Mouse (Mus musculus) 3T3-L1 (cell line): Measurements from ENCODE around the gene Nectin3.
A peak's percentile ranks its signal among the peaks of the same experiment; 100 is the strongest.

ENCODE experiments used
- DNase-seq: peaks from one replicate; pipeline ENCODE4 v3.0.0-alpha.2; 2015; ENCODE audit warnings: low read depth, low spot score

Gene Nectin3

DNA sequence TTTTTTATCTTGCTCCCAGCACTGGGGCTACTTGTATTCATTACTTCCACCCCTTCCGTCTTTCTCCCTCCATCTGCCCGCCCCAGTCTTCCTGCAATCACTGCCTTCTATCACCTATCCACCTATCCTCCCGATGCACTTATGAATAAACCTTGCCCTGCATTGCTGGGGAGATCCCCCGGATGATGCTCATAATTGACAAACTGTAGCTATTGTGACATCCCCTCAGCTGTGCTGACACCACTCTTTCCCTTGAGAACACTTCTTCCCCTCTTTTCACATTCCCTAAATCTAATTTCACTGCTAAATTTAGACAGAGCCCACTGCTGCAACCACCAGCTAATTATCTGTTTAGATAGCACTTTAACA lies at the start of gene Nectin3:
Gene Nectin3 (minus strand): TSS at position 105 of the 369 bp plus-strand sequence.
- no peak for DNase-seq

DNA sequence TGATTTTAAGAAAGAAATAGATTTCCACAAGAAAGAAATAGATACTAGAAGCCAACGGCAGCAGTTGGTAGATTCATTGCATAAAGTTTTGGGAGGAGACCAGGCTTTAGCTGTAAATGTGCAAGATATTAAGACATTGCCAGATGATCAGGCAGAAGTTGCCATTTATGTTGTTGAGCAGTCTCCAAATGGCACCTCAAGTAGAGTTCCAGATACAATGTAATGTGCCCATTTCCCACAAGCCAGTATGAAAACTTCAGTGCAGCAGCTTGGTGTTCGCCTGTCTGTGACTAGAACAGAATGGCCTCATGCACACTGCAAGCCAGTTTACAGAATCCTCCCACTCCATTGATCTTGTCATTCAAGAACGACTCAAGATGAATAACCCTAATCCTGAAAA lies 39.8 kb upstream of the Nectin3 start:
- no peak for DNase-seq

DNA sequence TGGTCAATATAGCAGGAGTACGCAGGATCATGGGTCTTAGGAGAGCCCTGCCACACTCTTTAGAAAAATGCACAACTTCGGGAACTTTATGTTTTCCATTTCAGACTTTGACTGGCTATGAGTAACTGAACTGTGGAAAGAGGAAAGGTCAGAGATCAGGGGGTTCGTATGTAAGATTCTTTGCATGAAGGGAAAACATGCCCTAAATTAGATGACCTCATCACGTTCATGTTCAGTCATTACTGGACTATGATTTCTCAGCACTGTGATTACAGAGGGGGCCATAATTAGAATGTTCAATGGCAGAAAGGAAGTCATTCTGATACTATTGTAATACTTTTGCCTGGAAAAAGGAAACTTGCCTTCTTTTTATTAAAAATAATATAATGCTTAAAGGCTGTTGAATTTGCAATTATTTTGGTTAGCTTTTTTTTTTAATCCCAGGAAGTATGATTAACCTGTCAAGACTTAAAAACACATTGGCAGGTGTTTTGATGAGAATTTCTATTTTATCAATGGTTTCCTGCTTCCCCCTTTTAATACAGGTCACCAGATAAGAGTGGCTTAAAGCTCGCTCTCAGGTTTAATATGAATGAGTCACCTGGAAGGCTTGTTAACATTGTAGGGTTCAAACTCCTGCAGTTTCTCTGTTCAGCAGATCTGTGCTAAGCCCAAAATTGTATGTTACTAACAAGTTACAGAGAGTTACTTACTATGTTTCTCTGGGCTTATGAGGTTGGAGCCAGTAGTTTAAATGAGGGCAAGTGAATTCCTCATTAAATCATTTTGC lies 34.3 kb upstream of the Nectin3 start:
- no peak for DNase-seq

DNA sequence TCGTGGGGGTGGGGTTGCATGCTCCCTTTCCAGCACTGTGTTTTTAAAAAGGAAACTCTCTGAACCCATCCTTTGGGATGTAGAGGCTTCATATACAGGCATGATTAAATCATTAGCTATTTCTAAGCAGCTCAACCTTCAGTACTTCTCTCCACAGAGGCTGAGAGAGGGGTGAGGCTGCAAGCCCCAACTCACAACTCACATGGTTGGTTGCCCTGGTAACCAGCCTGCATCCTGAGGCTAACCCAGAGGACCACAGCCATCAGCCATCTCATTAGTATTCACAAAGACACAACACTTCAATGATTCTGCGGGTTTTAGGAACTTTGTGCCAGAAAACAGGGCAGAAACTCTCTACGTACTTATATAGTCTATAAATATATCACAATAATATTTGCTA lies 32.7 kb upstream of the Nectin3 start:
- DNase-seq: no peak

DNA sequence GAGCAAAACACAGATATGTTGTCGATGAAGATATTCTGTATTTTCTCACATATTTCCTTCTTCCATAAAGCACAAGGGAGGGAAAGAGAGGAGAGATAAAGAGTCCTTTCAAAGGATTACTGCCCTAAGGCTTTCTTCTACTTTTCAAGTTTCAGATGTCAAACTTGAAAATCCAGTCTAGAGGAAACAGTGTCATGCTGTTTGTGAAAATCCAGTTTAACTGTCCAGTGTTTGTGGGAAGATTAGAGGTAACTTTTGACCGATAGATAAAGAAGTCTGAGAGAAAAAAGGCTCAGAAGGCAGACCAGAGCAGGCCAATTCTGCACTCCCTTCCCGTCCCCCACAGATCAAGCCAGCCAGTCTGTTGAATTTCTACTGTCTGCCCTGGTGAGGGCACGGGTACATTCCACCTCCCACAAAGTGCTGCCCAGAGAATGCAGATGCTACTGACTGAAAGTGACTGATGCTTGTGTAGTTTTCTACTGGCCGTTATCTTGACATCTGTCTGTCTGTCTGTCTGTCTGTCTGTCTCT lies 22.6 kb upstream of the Nectin3 start:
- no peak for DNase-seq

DNA sequence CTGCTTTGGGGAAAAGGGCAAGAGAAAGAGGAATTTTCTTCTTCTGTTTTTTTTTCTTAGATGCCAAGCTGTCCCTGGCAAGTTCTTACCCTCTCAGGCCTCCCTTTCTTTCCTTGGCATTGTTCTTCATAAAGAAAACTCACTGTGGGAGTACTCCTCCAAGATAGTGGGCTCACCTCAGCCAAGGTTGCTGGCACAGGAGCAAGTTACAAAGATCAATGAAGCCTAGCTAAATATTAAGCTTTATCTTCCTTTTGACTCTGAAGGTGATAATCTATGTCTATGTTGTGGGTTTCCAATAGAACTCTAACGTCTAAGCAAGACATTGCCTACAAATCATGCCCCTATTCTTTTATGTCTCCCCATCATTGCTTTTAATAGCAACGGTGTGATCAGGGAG lies 21.3 kb upstream of the Nectin3 start:
- DNase-seq: no peak

DNA sequence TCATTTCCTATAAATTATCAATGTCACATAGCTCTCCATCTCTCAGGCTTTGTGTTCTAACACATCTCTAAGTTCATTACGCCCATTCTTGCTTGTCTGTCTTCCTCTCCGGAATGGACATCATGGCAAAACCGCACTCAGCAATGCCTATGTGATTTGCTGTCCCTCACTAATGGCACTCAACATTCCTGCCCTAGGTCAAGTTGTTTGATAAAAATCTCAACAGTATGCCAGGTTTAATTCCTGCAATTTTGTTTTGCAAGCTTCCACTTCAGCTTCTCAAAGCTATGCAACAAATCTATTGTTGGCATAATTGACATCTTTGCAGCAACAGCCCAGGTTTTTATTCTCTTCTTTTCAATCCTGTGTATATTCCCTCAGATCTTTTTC lies 9.6 kb upstream of the Nectin3 start:
- DNase-seq: no peak

DNA sequence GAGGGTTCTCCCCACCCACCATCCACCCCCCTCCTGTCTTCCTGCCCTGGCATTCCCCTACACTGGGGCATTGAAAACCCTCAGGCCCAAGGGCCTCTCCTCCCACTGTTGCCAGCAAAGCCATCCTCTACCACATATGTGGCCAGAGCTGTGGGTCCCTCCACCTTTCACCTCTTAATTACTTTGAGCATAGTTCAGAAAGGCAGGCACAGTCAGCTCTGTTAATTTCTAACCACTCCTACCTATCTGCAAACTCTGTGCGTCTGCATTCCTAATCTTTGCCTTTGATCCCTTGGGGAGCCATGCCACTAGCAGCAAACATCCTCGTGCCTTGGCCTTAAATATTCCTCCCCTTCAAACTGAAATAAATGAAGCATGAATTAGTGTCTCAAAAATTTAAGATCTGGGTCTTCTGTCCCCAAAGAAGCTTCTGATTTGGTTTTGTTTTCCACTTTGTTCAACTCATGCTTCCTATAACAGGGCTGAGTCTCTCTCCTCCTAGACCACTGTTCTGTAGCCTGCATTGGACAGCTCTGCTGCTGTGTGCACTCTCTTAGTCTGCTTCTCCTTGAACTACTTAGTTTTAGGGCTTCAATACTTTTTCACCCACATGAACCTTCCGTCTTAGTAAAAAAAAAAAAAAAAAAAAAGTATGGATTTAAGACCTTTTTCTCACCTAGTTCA lies 9.1 kb upstream of the Nectin3 start:
- DNase-seq: no peak

DNA sequence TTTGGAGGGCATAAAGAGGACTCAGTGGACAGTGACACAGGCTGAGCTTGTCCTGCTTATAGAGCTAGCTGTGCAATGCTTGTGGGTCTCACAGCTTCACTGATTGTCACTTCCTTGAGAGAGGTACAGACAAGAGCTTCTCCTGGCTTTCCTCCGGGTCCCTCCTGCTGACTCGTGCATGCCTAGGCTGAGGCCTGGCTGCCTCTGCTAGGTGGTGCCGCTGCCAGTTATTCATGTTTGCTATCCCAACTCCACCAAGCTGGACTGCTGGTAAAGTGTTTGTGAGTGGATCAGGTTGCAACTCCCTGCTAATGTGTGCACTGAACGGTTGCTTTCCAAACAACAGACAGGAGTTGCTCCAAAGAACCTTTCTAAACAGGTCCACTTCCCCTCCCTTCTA lies 5.7 kb upstream of the Nectin3 start:
- DNase-seq: no peak

DNA sequence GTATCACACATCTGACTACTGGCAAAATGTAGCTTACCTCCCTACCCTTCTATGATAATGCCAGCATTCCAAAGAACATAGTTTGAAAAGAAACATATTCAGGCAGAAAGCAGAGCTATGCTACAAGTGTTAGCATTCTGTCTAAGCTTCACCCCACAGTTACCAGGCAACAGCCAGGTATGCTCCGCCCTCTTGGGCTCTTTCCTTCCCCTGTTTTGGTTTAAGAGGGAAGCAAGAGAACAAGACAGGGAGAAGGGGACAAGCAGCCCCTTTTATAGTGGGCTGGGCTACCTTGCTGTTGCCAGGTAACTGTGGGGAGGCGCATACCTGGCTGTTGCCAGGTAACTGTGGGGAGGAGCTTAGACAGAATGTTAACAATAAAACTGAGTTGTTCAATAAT lies 4.0 kb upstream of the Nectin3 start:
- DNase-seq: no peak

DNA sequence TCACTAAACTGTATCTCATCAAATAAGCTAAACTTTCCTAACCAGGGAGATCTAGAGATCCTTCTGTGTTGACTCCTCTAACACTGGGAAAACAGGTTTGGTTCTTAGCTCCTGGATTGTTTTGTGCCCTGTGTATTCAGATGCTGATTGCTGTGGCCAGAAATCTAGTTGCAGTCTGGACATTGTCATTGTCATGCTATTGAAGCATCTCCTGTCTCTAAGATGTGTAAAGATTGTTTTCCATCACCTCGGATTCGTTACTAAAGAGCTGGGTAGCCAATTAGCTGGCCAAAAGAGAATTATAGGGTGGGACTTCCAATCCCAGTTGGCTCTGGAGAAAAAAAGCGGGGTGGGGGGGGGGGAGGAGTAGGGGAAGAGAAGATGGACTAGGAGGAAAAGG lies 2.4 kb upstream of the Nectin3 start:
- DNase-seq: no peak

DNA sequence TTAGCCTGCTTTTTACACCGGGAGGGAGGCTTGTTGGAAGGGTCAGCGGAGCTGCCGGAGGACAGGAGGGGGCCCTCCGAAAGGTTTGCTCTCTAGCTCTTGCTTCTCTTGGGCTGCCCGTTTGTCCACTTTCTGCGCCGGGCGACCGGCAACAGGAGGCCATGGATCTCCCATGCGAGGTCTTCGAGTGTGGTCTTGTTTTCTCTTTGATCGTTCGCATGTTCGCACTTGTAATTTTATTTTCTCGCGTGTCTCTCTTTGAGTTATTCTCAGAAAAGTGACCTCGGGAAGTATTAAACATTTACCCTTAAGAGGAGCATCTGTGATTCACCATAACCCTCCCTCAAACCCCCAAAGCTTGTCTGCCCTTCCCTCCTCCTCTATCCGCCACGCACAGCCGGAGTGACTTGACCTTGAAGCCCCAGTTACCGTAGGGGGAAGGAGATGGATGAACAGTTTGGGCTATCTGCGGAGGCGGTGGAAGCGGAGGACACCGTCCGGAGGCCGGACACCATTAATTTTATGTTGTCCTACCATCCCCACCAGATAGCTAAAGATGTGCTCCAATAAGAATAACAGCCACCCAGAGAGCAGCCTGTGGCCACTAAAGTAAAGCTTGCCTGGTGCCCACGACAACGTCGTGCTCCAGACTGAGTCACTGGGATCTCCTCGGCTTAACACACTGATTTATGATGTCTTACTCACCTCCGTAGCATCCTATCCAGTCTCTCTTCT lies 472 bp downstream of the Nectin3 start:
- peak; percentile 81 for DNase-seq

DNA sequence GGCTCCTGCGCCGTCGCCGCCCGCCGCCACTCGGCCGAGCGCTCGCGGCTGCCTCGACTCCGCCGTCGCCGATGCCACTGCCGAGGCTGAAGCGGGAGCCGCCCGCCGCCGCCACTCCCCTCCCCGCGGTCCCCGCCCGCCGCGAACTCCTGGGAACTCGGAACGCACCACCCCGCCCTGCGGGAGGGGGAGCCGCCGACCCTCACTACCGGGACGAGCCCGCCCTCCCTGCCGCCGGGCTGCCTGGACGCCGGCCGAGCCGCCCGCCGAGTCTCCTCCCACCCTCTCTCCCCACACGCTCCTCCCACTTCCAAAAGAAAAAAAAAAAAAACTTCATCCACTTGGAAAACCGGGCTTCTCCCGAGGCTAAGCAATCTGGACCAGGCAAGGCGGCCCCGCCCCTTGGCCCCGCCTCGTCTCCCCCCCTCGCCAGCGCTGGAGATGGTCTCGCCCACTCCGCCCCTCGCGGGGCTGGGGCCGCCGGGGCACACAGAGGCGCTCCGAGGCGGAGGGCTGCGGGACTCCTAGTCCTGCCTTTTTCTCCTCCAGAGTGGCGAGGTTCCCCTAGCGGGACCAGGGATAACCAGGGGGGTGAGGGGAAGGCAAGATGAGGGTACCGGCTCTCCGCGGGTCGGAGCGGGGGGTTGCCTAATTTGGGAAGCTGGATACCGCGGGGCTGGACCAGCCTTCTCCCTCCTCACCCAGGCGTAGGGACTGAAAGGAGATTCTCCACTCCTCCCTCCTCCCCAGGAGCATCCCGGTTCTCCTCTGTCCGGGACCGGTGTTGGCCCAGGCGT lies 1.2 kb downstream of the Nectin3 start:
- peak; percentile 93 for DNase-seq

DNA sequence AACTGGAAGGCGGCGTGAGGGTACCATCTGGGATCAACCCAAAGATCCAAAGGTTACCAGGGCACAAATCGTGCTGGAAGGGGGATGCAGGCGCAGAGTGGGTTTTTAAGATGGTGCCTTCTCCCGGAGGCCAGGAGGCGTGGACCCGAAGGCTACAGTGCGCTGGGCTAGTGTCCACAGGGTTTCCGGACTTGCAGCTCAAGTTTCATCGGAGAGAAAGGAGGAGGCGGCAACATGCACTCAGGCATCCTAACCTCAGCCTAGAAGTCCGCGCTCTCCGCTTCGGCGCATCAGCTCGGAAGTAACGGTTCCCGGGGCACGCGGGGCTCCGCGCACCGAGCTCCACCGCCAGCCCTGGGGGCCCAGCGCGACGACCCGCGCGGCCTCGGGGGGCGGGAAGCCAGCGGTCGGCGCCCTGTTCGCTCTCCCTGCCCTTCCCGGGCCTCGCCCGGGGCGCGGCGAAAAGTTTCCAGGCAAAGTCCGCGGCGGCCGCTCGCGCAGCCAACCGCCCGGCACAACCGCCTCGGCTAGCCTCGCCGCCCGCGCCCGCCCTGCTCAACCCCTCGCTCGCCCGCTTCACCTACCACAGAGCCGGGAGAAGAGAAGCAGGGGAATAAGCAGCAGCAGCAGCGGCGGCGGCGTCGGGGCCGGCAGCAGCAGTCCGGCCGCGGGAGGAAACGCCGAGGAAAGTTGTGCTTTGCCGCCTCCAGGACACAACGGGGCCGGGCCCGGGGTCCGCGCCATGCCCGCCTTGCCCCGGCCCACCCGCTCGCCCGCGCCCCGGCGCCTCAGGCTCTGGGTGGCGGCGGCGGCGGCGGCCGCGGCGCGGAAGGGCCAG lies 2.1 kb downstream of the Nectin3 start:
- DNase-seq: peak; percentile 91

DNA sequence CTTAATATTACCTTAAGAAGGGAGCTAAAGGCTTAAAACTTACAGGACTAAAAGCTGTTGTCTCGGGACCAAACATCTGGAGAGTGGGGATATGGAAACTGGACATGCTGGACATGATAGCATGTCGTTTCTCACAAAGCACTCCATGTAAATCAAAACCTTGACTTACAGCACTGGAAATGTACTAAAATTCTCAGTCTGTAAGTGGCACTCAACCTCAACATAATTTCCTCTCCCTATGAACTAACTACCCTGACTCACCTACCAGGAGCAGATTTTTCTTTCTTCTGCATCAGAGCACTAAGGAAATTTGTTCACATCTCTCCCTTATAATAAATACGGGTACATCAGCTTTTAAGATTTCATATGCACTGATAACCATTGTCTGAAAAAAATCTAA lies 3.1 kb downstream of the Nectin3 start:
- peak; percentile 37 for DNase-seq

DNA sequence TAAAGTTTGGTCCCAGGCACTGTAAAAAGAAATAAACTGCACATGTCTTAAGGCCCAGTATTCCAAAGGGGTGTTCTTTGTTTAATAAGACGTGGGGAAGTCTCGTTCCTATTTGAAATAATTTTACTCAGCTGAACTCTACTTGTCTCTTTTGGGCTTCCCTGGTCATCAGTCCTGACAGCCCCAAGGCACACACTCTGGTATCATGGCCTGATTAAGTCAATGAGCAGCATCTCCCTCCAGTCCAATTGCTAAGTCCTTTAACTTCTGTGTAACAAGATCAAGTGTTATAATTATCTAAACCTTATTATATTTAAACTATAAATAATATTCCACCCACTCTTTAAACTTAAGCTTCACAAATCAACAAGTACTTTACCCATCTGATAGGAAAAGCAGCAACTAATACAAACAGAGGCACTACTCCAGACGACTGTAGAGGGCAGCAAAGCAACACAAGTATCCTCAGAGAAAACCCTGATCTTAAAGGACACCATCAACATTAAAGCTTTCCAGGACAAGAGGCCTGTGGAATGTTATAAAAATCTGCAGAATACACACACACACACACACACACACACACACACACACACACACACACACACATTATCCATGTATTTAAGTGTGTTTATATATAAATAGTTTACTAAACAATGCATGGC lies 10.8 kb downstream of the Nectin3 start:
- DNase-seq: peak; percentile 88

DNA sequence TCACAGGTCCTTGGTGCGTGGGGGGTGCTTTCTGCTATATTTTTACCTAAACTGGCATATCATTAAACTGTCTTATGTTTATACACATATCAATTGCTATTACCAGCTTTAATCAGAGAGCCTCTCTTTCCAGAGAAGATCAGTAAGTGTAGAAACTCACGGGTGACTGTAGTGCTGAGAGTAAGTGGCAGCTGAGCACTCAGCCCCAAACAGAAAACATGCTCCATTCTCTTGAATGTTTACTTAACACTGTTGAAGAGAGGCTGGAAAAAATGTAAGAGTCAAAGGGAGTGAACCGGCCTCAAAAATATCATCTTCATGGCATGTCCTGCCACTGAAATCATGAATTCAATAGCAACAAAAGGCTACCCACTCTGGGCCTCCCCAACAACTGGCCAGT lies 21.0 kb downstream of the Nectin3 start:
- DNase-seq: no peak

DNA sequence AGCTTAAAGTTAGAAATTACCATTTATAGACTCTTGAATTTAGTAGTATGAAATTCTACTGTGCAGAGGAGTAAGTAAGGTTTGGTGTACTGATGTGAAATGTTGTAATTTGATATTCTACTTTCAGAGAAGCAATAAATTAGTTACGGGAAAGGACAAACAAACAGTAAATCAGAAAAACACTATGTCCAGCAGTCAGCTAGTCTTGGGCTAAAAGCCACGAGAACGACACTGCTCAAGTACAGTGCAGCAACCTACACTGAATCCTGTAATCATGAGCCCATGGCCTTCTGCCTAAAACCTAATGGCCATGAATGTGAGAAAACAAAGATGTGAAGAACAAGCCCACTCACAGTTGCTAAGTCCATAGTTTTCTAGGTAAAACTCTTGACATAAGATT lies 46.9 kb downstream of the Nectin3 start:
- no peak for DNase-seq

DNA sequence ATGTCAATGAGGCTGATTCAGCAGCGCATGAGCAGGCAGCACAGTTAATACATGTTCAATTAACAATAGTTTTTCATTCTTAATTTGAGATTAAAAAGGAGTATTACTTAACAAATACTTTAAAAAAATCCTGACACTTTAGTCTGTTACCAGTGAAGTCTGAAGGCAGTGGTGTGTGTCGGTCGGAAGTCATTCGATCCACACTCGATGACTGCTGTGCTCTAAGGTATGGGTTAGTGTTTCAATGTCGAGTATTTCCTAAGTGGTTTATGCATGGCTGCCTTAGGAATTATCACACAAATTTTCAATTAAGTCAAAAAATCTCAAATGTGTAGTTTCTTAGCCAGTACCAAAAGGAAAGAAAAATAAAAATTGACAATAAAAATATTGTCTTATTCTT lies 49.3 kb downstream of the Nectin3 start:
- DNase-seq: no peak

DNA sequence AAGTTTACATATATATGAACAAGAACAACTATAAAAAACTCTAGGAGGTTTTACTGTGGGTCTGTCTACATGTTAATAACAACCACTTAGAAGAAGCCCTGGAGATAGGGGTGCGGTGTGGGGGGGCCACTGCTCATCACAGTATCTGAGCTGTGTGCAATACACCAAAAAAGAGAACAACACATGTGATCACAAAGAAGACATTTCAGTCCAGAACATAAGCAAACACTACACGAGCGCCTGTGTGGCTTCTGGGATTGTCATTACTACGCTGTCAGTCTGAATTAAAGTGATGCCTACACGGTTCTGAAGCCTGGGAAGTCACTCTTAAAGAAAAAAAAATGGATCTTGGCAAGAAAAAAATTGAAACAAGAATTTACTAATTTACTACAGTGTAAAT lies 67.0 kb downstream of the Nectin3 start:
- DNase-seq: no peak
